Mouse (Mus musculus) heart, embryonic 14.5 days (tissue): ENCODE results near the gene Gpd2. TPM values are rescaled to one million over a fixed set of nuclear protein-coding genes. Genes with fewer than 3 reads are reported as not detected.

Experiments used
- ATAC-seq: fragments of 200-750 bp; cut with Nextera tagmentation; 2 replicates; pipeline ENCODE4 v1.8.0; 2017; ENCODE audit warnings: low read depth, moderate TSS enrichment; ENCODE audit not compliant: insufficient number of reproducible peaks, insufficient read depth, low FRiP score
- H3K27ac ChIP-seq, 2 experiments: fragments of 200-500 bp in 1 of 2; fragments of 300-500 bp in 1 of 2; sonication (generic) in 1 of 2; replicated peaks in 1 of 2; 2 replicates each; pipeline ENCODE4 v1.5.1; 2012 to 2014; ENCODE audit warnings: low read depth in 2 of 2, low read length in 2 of 2, control low read depth in 1 of 2, mild to moderate bottlenecking in 1 of 2, mixed read lengths in 1 of 2; ENCODE audit not compliant: control insufficient read depth in 1 of 2, insufficient read depth in 1 of 2
- H3K27me3 ChIP-seq: fragments of 300-500 bp; sonication (generic); 2 replicates; pipeline ENCODE4 v1.6.1; 2014; ENCODE audit warnings: mild to moderate bottlenecking, low read length, control low read depth; ENCODE audit not compliant: control insufficient read depth, insufficient read depth
- H3K36me3 ChIP-seq: fragments of 300-500 bp; sonication (generic); 2 replicates; pipeline ENCODE4 v1.6.1; 2014; ENCODE audit warnings: mild to moderate bottlenecking, control low read depth, low read length, mixed read lengths; ENCODE audit not compliant: control insufficient read depth, insufficient read depth
- H3K4me1 ChIP-seq, 2 experiments: fragments of 200-500 bp in 1 of 2; fragments of 300-500 bp in 1 of 2; sonication (generic) in 1 of 2; 2 replicates each; pipeline ENCODE4 v1.6.1; 2012 to 2014; ENCODE audit warnings: low read length in 2 of 2, control low read depth in 1 of 2, mixed read lengths in 1 of 2; ENCODE audit not compliant: control insufficient read depth in 2 of 2, insufficient read depth in 2 of 2
- H3K4me2 ChIP-seq: fragments of 300-500 bp; sonication (generic); 2 replicates; pipeline ENCODE4 v1.6.1; 2014; ENCODE audit warnings: mild to moderate bottlenecking, low read length
- H3K4me3 ChIP-seq, 2 experiments: fragments of 200-500 bp in 1 of 2; fragments of 300-500 bp in 1 of 2; sonication (generic) in 1 of 2; 2 replicates each; pipeline ENCODE4 v1.5.1; 2012 to 2014; ENCODE audit warnings: low read length in 2 of 2, mild to moderate bottlenecking in 2 of 2, control low read depth in 1 of 2, low read depth in 1 of 2, moderate library complexity in 1 of 2; ENCODE audit not compliant: control insufficient read depth in 1 of 2, insufficient read depth in 1 of 2
- H3K9ac ChIP-seq: fragments of 300-500 bp; sonication (generic); 2 replicates; pipeline ENCODE4 v1.6.1; 2014; ENCODE audit warnings: mild to moderate bottlenecking, low read length
- H3K9me3 ChIP-seq: fragments of 300-500 bp; sonication (generic); 2 replicates; pipeline ENCODE4 v1.6.1; 2016; ENCODE audit warnings: low read length, control low read depth; ENCODE audit not compliant: control insufficient read depth
- whole genome bisulfite sequencing: fragments of 180-500 bp; shearing (Covaris S2); extraction: QIAGEN DNeasy Blood & Tissue Kit; methylation state at CpG from one replicate; pipeline ENCODE4 v1.1.7; 2014; 5-methylcytosine and 5-hydroxymethylcytosine counted together
- polyA plus RNA-seq: library from polyadenylated mRNA; unstranded; fragments of >200 nt; fragmentation: Nextera tagmentation; extraction: Ambion mirVana; gene quantifications from 2 replicates; pipeline ENCODE4 v1.2.1, GENCODE M21; 2014

Gene Gpd2
- polyA plus RNA-seq, 1 experiment from 2014 or later = 13.3 TPM

- WGBS = 42% methylated on average over 10 of the region's 10 CpGs
- H3K9me3 ChIP-seq = no peaks in the 10 kb centered on the region
- H3K4me1 ChIP-seq = peaks cover 2 to 4% of the 10 kb centered on the region in 2 experiments; a peak in 2 of 4 replicates
- H3K4me2 ChIP-seq = no peak overlapping the region
- no peak overlapping the region for H3K9ac ChIP-seq
- no peak overlapping the region for H3K4me3 ChIP-seq
- ATAC-seq = no peak
- no peaks in the 10 kb centered on the region for H3K27me3 ChIP-seq
- H3K36me3 ChIP-seq = no peaks in the 10 kb centered on the region
- no peak overlapping the region for H3K27ac ChIP-seq
These were observed 42.8 kb downstream of the Gpd2 start for GRCm38 (mm10) chr2:57280190-57280723.

GRCm38 (mm10) chr2:57283791-57284190, 46.4 kb downstream of the Gpd2 start:
- Histone ChIP-seq H3K4me1 (peaks cover 2 to 4% of the 10 kb centered on the region in 2 experiments; a peak in 2 of 4 replicates), H3K9ac (no peak overlapping the region), H3K9me3 (no peaks in the 10 kb centered on the region), H3K27me3 (no peaks in the 10 kb centered on the region), H3K27ac (no peak overlapping the region), H3K4me2 (no peak overlapping the region), H3K4me3 (no peak overlapping the region), H3K36me3 (no peaks in the 10 kb centered on the region)
- WGBS = 93% methylated on average over 7 of the region's 7 CpGs
- no peak for ATAC-seq

GRCm38 (mm10) chr2:57285197-57285596, 47.8 kb downstream of the Gpd2 start:
- Histone ChIP-seq H3K4me3 (no peak overlapping the region), H3K9me3 (no peaks in the 10 kb centered on the region), H3K36me3 (no peaks in the 10 kb centered on the region), H3K27ac (no peak overlapping the region), H3K4me2 (no peak overlapping the region), H3K27me3 (no peaks in the 10 kb centered on the region), H3K9ac (no peak overlapping the region), H3K4me1 (peaks cover 1 to 2% of the 10 kb centered on the region in 2 experiments; a peak in 2 of 4 replicates)
- ATAC-seq = no peak
- 86% methylated on average over 4 of the region's 4 CpGs for WGBS

- ATAC-seq = no peak
- Histone ChIP-seq H3K9ac (no peak overlapping the region), H3K27ac (no peak overlapping the region), H3K4me2 (no peak overlapping the region), H3K36me3 (no peaks in the 10 kb centered on the region), H3K9me3 (no peaks in the 10 kb centered on the region), H3K4me3 (no peak overlapping the region), H3K4me1 (no peaks in the 10 kb centered on the region), H3K27me3 (no peaks in the 10 kb centered on the region)
- WGBS = 83% methylated on average over 1 of the region's 1 CpGs
These were observed 50.6 kb downstream of the Gpd2 start for GRCm38 (mm10) chr2:57287986-57288385.

- no peak overlapping the region for H3K4me3 ChIP-seq
- H3K27me3 ChIP-seq = no peaks in the 10 kb centered on the region
- H3K4me2 ChIP-seq = no peak overlapping the region
- H3K27ac ChIP-seq = no peak overlapping the region
- H3K9ac ChIP-seq = no peak overlapping the region
- no peak for ATAC-seq
- H3K4me1 ChIP-seq = peaks cover 0 to 2% of the 10 kb centered on the region in 2 experiments; a peak in 2 of 4 replicates
- 77% methylated on average over 2 of the region's 2 CpGs for WGBS
- no peaks in the 10 kb centered on the region for H3K36me3 ChIP-seq
- H3K9me3 ChIP-seq = no peaks in the 10 kb centered on the region
These were observed 56.1 kb downstream of the Gpd2 start for GRCm38 (mm10) chr2:57293571-57293970.

GRCm38 (mm10) chr2:57296069-57296468, 58.6 kb downstream of the Gpd2 start:
- Histone ChIP-seq H3K27me3 (no peaks in the 10 kb centered on the region), H3K4me3 (no peak overlapping the region), H3K9ac (no peak overlapping the region), H3K9me3 (no peaks in the 10 kb centered on the region), H3K4me2 (no peak overlapping the region), H3K36me3 (no peaks in the 10 kb centered on the region), H3K27ac (no peak overlapping the region), H3K4me1 (peaks cover 0 to 2% of the 10 kb centered on the region in 2 experiments; a peak in 2 of 4 replicates)
- 45% methylated on average over 4 of the region's 4 CpGs for WGBS
- ATAC-seq = no peak

- H3K9ac ChIP-seq = no peak overlapping the region
- H3K27me3 ChIP-seq = no peaks in the 10 kb centered on the region
- H3K36me3 ChIP-seq = no peaks in the 10 kb centered on the region
- H3K27ac ChIP-seq = no peak overlapping the region
- H3K4me1 ChIP-seq = peaks cover 3 to 6% of the 10 kb centered on the region in 2 experiments; a peak in 2 of 4 replicates
- H3K9me3 ChIP-seq = no peaks in the 10 kb centered on the region
- H3K4me3 ChIP-seq = no peak overlapping the region
- no peak overlapping the region for H3K4me2 ChIP-seq
- no peak for ATAC-seq
- WGBS = 91% methylated on average over 4 of the region's 4 CpGs
These were observed 59.8 kb downstream of the Gpd2 start for GRCm38 (mm10) chr2:57297226-57297625.

GRCm38 (mm10) chr2:57301539-57301938, 64.1 kb downstream of the Gpd2 start:
- H3K4me3 ChIP-seq = no peak overlapping the region
- no peaks in the 10 kb centered on the region for H3K27me3 ChIP-seq
- peaks cover 3 to 4% of the 10 kb centered on the region in 2 experiments; a peak in 2 of 4 replicates for H3K4me1 ChIP-seq
- WGBS = 32% methylated on average over 3 of the region's 3 CpGs
- no peak for ATAC-seq
- no peak overlapping the region for H3K4me2 ChIP-seq
- H3K9ac ChIP-seq = no peak overlapping the region
- H3K36me3 ChIP-seq = no peaks in the 10 kb centered on the region
- H3K9me3 ChIP-seq = no peaks in the 10 kb centered on the region
- no peak overlapping the region for H3K27ac ChIP-seq
